Mouse (Mus musculus) myocyte (in vitro differentiated cells): ENCODE results near the gene Hsd17b12.

ENCODE experiments used
- POLR2A ChIP-seq: IDR thresholded peaks from one replicate; pipeline ENCODE4 v1.6.1; 2011; ENCODE audit warnings: low read depth, mild to moderate bottlenecking, control low read depth, moderate library complexity; ENCODE audit not compliant: insufficient read length
- POLR2AphosphoS2 ChIP-seq: IDR thresholded peaks from one replicate; pipeline ENCODE4 v1.6.1; 2011; ENCODE audit warnings: low read depth, control low read depth; ENCODE audit not compliant: insufficient read length

GRCm38 (mm10) chr2:94144520-94145145 lies 13.1 kb downstream of the Hsd17b12 start:
- TF ChIP-seq POLR2A (no peak), POLR2AphosphoS2 (no peak)
